Mouse (Mus musculus): ENCODE data around the gene Dmrt3. TPM values are rescaled to one million over a fixed set of nuclear protein-coding genes. Genes with fewer than 3 reads are reported as not detected.

Dmrt3 gene
- polyA plus RNA-seq, 1 experiment from 2014 or later = 0.32 TPM

- H3K9ac ChIP-seq = peak overlapping the region; percentile 53
- H3K9me3 ChIP-seq = no peaks in the 10 kb centered on the region
- H3K4me1 ChIP-seq (replicated peaks) = 0 out of 2 replicates have a peak, but pooled peaks cover 4% of the 10 kb centered on the region
- peak overlapping the region; percentile 57 for H3K4me2 ChIP-seq
- H3K27me3 ChIP-seq = no peaks in the 10 kb centered on the region
- WGBS = 14% methylated on average over 22 of the region's 22 CpGs
- peak; percentile 79 for ATAC-seq (ENCODE audit: low FRiP score)
- H3K36me3 ChIP-seq = no peaks in the 10 kb centered on the region
- peak overlapping the region; percentile 38 for H3K4me3 ChIP-seq
- no peak overlapping the region for H3K27ac ChIP-seq
Observed at GRCm38 (mm10) chr19:25635622-25636244, 25.6 kb downstream of the Dmrt3 start.

DNA sequence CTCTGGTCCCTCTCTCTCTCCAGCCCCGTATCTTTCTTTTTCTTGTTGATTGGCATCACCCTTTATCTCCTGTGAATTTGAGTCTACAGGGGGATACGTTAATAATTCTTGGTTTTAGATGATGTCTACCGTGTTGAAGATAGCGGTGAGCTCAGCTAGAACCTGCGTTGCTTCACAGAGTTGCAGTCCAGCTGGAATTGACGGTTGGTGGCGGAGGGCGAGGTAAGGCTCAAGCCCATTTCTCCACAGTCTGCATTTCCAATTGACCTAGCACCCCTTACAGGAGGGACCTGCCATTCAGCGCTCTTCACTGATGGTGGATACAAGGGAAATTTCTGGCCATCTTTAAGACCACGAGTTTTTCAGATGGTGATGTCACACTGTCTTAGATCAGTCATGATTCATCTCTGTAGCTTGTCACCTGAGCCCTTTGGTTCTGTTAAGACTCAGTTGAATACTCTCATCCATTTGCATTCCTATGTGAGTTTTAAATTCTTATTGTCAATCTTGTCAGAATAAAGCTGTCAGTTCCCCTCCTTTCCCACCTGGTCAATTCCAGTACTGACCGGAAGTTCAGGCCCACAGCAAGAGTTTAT, 28.8 kb downstream of the Dmrt3 start:
- no peak overlapping the region for H3K4me3 ChIP-seq
- no peak for ATAC-seq (ENCODE audit: low FRiP score)
- 77% methylated on average over 11 of the region's 11 CpGs for WGBS
- H3K27ac ChIP-seq = no peak overlapping the region
- 0 out of 2 replicates have a peak, but pooled peaks cover 4% of the 10 kb centered on the region for H3K4me1 ChIP-seq (replicated peaks)
- H3K4me2 ChIP-seq = no peak overlapping the region
- no peaks in the 10 kb centered on the region for H3K36me3 ChIP-seq
- no peak overlapping the region for H3K9ac ChIP-seq
- H3K9me3 ChIP-seq = no peaks in the 10 kb centered on the region
- H3K27me3 ChIP-seq = no peaks in the 10 kb centered on the region

DNA sequence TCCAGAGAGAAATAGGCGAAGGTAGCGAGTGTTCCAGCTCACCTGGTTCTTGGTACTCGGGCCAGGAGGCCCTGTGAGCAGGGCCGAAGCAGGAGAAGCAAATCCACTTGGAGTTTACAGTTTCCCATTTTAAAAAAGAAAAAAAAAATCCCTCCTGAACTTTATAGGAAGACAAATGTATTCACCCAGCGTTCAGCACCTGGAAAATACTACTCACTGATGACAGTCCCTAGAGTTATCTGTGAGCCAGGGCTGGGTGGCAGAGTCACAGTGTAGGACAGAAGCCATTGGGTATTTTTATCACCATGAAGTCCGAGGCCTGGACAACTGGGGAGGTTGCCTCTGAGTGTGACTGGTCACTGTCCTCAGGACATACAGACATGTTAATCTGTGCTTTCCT, 31.7 kb downstream of the Dmrt3 start:
- H3K36me3 ChIP-seq = no peaks in the 10 kb centered on the region
- H3K4me3 ChIP-seq = no peak overlapping the region
- H3K9me3 ChIP-seq = no peaks in the 10 kb centered on the region
- 89% methylated on average over 6 of the region's 6 CpGs for WGBS
- H3K27me3 ChIP-seq = no peaks in the 10 kb centered on the region
- no peak overlapping the region for H3K27ac ChIP-seq
- no peaks in the 10 kb centered on the region for H3K4me1 ChIP-seq (replicated peaks)
- no peak overlapping the region for H3K4me2 ChIP-seq
- ATAC-seq (ENCODE audit: low FRiP score) = no peak
- H3K9ac ChIP-seq = no peak overlapping the region

DNA sequence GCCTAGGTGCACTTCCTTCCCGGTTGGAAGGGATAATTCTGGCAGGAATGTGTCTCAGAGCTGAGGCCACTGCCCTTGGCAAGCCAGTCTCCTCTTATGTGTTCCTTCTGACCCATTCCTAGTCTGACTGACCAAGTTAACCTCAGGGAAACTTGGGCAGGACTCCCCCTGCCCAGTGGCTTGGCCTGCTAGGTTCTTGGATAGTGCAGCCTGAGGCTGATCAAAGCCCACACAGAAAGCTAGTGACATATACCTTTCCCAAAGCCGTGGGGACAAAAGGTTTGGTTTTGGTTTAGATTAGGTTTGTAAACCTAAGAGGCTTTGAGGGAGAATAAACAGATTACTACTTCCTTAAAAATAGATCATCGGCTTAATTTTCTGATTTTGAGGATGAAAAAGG, 37.0 kb downstream of the Dmrt3 start:
- no peak for ATAC-seq (ENCODE audit: low FRiP score)

GRCm38 (mm10) chr19:25648701-25649100, 38.6 kb downstream of the Dmrt3 start:
- Histone ChIP-seq H3K9ac (no peak overlapping the region), H3K4me2 (no peak overlapping the region), H3K27ac (no peak overlapping the region), H3K36me3 (no peaks in the 10 kb centered on the region), H3K27me3 (0 out of 2 replicates have a peak, but pooled peaks cover 5% of the 10 kb centered on the region), H3K4me1 (replicated peaks) (no peaks in the 10 kb centered on the region), H3K4me3 (no peak overlapping the region), H3K9me3 (no peaks in the 10 kb centered on the region)
- WGBS = 81% methylated on average over 4 of the region's 4 CpGs
- ATAC-seq (ENCODE audit: low FRiP score) = no peak

More for the DNA sequence above, 37.0 kb downstream of the Dmrt3 start:
- Histone ChIP-seq H3K4me1 (replicated peaks) (no peaks in the 10 kb centered on the region), H3K9ac (no peak overlapping the region), H3K27me3 (0 out of 2 replicates have a peak, but pooled peaks cover 2% of the 10 kb centered on the region), H3K27ac (no peak overlapping the region), H3K36me3 (no peaks in the 10 kb centered on the region), H3K4me3 (no peak overlapping the region), H3K4me2 (no peak overlapping the region), H3K9me3 (no peaks in the 10 kb centered on the region)
- 76% methylated on average over 3 of the region's 3 CpGs for WGBS

DNA sequence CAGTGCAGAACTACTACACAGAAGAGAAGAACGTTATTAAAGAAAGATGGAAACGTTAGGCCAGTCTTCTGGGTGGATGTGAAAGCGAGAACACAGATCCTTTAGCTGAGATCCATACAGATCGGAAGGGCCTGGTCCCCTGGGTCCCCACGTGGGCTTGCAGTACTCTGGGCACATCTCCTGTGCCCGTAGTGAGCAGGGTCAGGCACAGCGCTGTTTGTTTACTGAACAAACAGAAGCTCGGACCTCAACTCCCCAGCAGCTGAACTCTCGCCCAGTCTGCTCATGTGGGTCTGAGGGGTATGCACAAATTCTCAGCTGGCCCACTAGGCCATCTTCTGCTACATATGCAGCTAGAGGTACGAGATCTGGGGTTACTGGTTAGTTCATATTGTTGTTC, 40.4 kb downstream of the Dmrt3 start:
- H3K4me2 ChIP-seq = no peak overlapping the region
- H3K4me3 ChIP-seq = no peak overlapping the region
- no peak for ATAC-seq (ENCODE audit: low FRiP score)
- 0 out of 2 replicates have a peak, but pooled peaks cover 5% of the 10 kb centered on the region for H3K27me3 ChIP-seq
- H3K9me3 ChIP-seq = no peaks in the 10 kb centered on the region
- H3K4me1 ChIP-seq (replicated peaks) = peaks cover 5% of the 10 kb centered on the region; the same call in 1 of the 2 replicates
- H3K9ac ChIP-seq = no peak overlapping the region
- 74% methylated on average over 10 of the region's 10 CpGs for WGBS
- no peak overlapping the region for H3K27ac ChIP-seq
- H3K36me3 ChIP-seq = no peaks in the 10 kb centered on the region

DNA sequence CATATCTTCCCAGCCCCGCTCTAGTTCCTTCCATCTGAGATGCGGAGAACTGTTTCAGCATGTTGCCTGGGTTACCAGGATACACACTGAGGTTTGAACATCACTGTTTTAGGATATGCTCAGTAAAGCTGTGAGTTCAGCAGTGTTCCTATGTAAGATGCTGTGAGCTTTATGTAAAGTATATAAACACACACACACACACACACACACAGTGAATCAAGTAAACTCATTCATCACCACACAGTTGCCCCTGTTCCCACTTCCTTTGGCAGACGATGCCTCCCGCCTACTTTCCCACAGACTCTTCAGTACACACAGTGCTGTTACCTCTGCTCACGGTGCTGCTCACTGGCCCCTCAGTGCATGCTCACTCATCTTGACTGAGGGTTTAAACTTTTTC, 42.5 kb downstream of the Dmrt3 start:
- Histone ChIP-seq H3K9ac (no peak overlapping the region), H3K27me3 (0 out of 2 replicates have a peak, but pooled peaks cover 6% of the 10 kb centered on the region), H3K4me2 (no peak overlapping the region), H3K9me3 (no peaks in the 10 kb centered on the region), H3K4me1 (replicated peaks) (peaks cover 5% of the 10 kb centered on the region; the same call in 1 of the 2 replicates), H3K4me3 (no peak overlapping the region), H3K27ac (no peak overlapping the region), H3K36me3 (no peaks in the 10 kb centered on the region)
- 70% methylated on average over 5 of the region's 5 CpGs for WGBS
- ATAC-seq (ENCODE audit: low FRiP score) = no peak

- peaks cover 5% of the 10 kb centered on the region; the same call in 1 of the 2 replicates for H3K4me1 ChIP-seq (replicated peaks)
- no peak overlapping the region for H3K27ac ChIP-seq
- H3K4me3 ChIP-seq = no peak overlapping the region
- no peak overlapping the region for H3K9ac ChIP-seq
- no peak for ATAC-seq (ENCODE audit: low FRiP score)
- no peaks in the 10 kb centered on the region for H3K9me3 ChIP-seq
- H3K4me2 ChIP-seq = no peak overlapping the region
- WGBS = 58% methylated on average over 12 of the region's 12 CpGs
- no peaks in the 10 kb centered on the region for H3K36me3 ChIP-seq
- H3K27me3 ChIP-seq = 0 out of 2 replicates have a peak, but pooled peaks cover 6% of the 10 kb centered on the region
Observed at GRCm38 (mm10) chr19:25654034-25654749, 44.1 kb downstream of the Dmrt3 start.

DNA sequence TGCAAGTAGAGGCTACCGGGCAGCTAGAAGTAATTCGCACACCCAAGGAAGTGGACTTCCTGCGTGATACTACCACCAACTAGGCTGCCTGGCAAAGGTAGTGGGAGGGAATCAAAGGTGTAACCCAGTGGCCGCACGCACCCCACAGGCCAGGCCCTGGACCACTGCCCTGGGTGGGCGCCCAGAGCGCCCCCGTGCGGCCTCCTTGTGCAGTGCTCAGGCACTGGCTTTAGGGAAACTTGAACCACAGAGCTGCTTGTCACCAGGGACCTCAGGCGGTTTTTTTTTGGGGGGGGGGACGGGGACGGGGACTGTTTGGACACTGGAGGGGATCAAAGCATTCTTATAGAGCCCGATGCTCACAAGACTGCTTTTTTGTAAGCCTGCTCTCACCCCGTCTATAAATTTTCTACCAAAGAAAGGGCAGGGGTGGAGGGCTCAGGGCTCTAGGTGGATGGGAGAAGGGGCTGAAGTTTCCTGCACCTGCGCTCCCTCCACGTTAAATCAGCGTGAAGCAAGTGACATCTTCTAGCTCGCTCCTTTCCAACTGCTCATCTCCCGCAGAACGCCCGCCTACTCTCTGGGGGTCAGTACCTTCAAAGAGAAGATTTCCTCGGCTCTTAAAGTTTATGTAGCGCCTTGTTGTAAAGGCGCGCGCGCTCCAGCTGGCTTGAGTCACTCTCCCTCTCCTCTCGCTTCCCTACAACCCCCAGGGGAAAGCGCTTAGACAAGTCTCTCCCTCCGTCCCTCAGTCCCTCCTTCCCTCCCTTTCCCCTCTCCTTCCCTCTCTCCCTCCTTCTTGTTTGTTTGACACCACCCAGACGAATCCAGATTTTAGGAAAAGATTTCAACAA, 55.6 kb downstream of the Dmrt3 start:
- peaks cover 76% of the 10 kb centered on the region for H3K27me3 ChIP-seq
- H3K9me3 ChIP-seq = no peaks in the 10 kb centered on the region
- no peak overlapping the region for H3K27ac ChIP-seq
- H3K4me1 ChIP-seq (replicated peaks) = peaks cover 5% of the 10 kb centered on the region; the same call in 1 of the 2 replicates
- no peak overlapping the region for H3K9ac ChIP-seq
- H3K4me3 ChIP-seq = no peak overlapping the region
- ATAC-seq (ENCODE audit: low FRiP score) = no peak
- 2% methylated on average over 31 of the region's 31 CpGs for WGBS
- H3K36me3 ChIP-seq = no peaks in the 10 kb centered on the region
- H3K4me2 ChIP-seq = no peak overlapping the region

GRCm38 (mm10) chr19:25667836-25668235, 57.7 kb downstream of the Dmrt3 start:
- H3K4me3 ChIP-seq = no peak overlapping the region
- no peak overlapping the region for H3K27ac ChIP-seq
- 9% methylated on average over 4 of the region's 4 CpGs for WGBS
- ATAC-seq (ENCODE audit: low FRiP score) = no peak
- peaks cover 16% of the 10 kb centered on the region for H3K4me1 ChIP-seq (replicated peaks)
- H3K36me3 ChIP-seq = no peaks in the 10 kb centered on the region
- no peak overlapping the region for H3K4me2 ChIP-seq
- peaks cover 95% of the 10 kb centered on the region for H3K27me3 ChIP-seq
- no peak overlapping the region for H3K9ac ChIP-seq
- H3K9me3 ChIP-seq = no peaks in the 10 kb centered on the region

DNA sequence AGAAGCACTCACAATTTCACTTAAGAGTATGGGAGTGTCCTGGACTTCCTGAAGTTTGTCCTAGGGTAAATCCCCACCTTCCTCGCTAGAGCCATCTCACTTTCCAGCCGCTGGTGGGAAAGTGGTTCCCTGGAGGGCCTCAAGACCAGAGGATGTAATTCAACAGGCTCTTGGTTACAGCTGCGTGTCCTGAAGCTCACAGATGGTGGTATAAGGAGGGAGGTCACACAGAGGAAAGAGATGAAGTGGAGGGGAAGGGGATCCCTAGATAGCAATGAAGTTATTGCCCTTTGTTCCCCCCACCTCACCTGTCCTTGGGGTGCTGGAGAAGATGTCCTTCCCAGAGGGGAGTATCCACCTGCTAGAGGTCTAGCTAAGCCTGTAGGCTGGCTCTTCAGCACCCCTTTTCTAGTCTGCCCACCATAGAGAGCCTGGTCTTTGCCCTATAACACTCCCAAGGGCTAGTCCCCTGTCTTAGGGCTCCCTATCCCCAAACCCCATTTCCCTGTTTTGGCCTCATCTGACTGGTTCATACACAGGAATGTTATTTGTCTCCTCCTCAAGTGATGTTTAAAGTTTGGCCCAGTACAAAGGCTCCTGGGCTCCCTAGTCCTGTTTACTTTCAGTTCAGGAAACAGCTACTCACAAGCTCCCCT, 59.6 kb downstream of the Dmrt3 start:
- WGBS = 0% methylated on average over 3 of the region's 3 CpGs
- H3K9me3 ChIP-seq = no peaks in the 10 kb centered on the region
- H3K27me3 ChIP-seq = peaks cover 98% of the 10 kb centered on the region
- H3K4me3 ChIP-seq = no peak overlapping the region
- H3K36me3 ChIP-seq = no peaks in the 10 kb centered on the region
- H3K4me2 ChIP-seq = no peak overlapping the region
- H3K9ac ChIP-seq = no peak overlapping the region
- no peak overlapping the region for H3K27ac ChIP-seq
- no peak for ATAC-seq (ENCODE audit: low FRiP score)
- peaks cover 26% of the 10 kb centered on the region for H3K4me1 ChIP-seq (replicated peaks)

All from hindbrain, embryonic 13.5 days (tissue).